Mouse (Mus musculus) forebrain, embryonic 14.5 days (tissue): ENCODE measurements at regions not wholly inside any gene's neighbourhood (a gene's known extent, or its start where the extent isn't known, plus 50 kb on each side); places are given as distances from the start of the nearest gene placed in this dataset.
"Not testable (repeated sequence)": the region's sequence is repeated elsewhere in the genome, so short reads cannot be mapped to it uniquely, and the experiment has no call there.

Experiments
- ATAC-seq: fragments of 200-750 bp; cut with Nextera tagmentation; 2 replicates; pipeline ENCODE4 v1.8.0; 2017; ENCODE audit warnings: mild to moderate bottlenecking, moderate library complexity
- DNase-seq: peaks from one replicate; pipeline ENCODE4 v3.0.0-alpha.2; 2015; ENCODE audit warnings: low spot score
- H3K27ac ChIP-seq: fragments of 300-500 bp; sonication (generic); 2 replicates; pipeline ENCODE4 v1.5.1; 2014; ENCODE audit warnings: low read depth, mild to moderate bottlenecking, control low read depth, low read length, moderate library complexity
- H3K27me3 ChIP-seq: fragments of 300-500 bp; sonication (generic); replicated peaks from 2 replicates; pipeline ENCODE4 v1.6.1; 2014; ENCODE audit warnings: low read length, control low read depth, mixed read lengths; ENCODE audit not compliant: control insufficient read depth, insufficient read depth
- H3K36me3 ChIP-seq: fragments of 300-500 bp; sonication (generic); 2 replicates; pipeline ENCODE4 v1.6.1; 2014; ENCODE audit warnings: low read length, control low read depth; ENCODE audit not compliant: control insufficient read depth, insufficient read depth
- H3K4me1 ChIP-seq: fragments of 300-500 bp; sonication (generic); 2 replicates; pipeline ENCODE4 v1.6.1; 2014; ENCODE audit warnings: antibody characterized with exemption, low read length, control low read depth; ENCODE audit not compliant: control insufficient read depth, insufficient read depth
- H3K4me2 ChIP-seq: fragments of 300-500 bp; sonication (generic); 2 replicates; pipeline ENCODE4 v1.6.1; 2014; ENCODE audit warnings: mild to moderate bottlenecking, control low read depth, low read length
- H3K4me3 ChIP-seq: fragments of 300-500 bp; sonication (generic); 2 replicates; pipeline ENCODE4 v1.5.1; 2014; ENCODE audit warnings: low read depth, low read length, control low read depth
- H3K9ac ChIP-seq: fragments of 300-500 bp; sonication (generic); 2 replicates; pipeline ENCODE4 v1.6.1; 2014; ENCODE audit warnings: mild to moderate bottlenecking, low read length, control low read depth, moderate library complexity
- H3K9me3 ChIP-seq: fragments of 300-500 bp; sonication (generic); replicated peaks from 2 replicates; pipeline ENCODE4 v1.6.1; 2016; ENCODE audit warnings: low read length, control low read depth, mixed read lengths; ENCODE audit not compliant: control insufficient read depth
- WGBS: fragments of 180-500 bp; shearing (Covaris S2); extraction: QIAGEN DNeasy Blood & Tissue Kit; methylation state at CpG from one replicate; pipeline ENCODE4 v1.1.7; 2014; 5-methylcytosine and 5-hydroxymethylcytosine counted together

GRCm38 (mm10) chr9:85920745-85921614 is 78.8 kb downstream of the Tpbg start:
- WGBS, result 91% methylated on average over 13 of the region's 13 CpGs
- no peak for ATAC-seq
- DNase-seq, result no peak

DNA sequence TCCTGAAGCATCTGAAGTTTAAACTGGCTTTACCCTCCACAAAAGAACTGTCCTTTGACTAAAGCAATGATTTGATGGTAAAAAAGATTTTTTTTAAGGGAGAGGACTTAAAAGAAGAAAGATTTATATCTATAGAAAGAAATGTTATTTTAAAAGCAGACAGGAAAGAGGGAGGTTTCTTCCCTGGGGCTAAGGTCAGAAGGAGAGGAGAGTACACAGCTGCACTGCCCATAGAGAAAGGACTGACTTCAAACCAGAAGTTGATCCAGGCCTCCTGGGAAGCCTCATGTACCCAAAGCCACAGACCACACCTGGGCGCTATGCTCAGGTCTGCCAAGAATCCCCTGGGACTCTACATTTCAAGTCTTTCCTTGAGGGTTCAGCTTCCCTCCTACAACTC is 83.1 kb downstream of the Tpbg start:
- no peak overlapping the region for H3K9ac ChIP-seq
- no peak overlapping the region for H3K4me2 ChIP-seq
- H3K4me1 ChIP-seq, result no peaks in the 10 kb centered on the region
- no peaks in the 10 kb centered on the region for H3K36me3 ChIP-seq
- no peaks in the 10 kb centered on the region for H3K27me3 ChIP-seq
- H3K27ac ChIP-seq, result no peak overlapping the region
- H3K4me3 ChIP-seq, result no peak overlapping the region
- DNase-seq, result no peak
- no peaks in the 10 kb centered on the region for H3K9me3 ChIP-seq
- WGBS, result 96% methylated on average over 1 of the region's 1 CpGs
- ATAC-seq, result no peak

More at GRCm38 (mm10) chr9:85920745-85921614, 78.8 kb downstream of the Tpbg start:
- H3K9ac ChIP-seq, result no peak overlapping the region
- no peak overlapping the region for H3K27ac ChIP-seq
- no peak overlapping the region for H3K4me3 ChIP-seq
- H3K4me1 ChIP-seq, result no peaks in the 10 kb centered on the region
- no peak overlapping the region for H3K4me2 ChIP-seq
- no peaks in the 10 kb centered on the region for H3K9me3 ChIP-seq
- no peaks in the 10 kb centered on the region for H3K36me3 ChIP-seq
- H3K27me3 ChIP-seq, result no peaks in the 10 kb centered on the region

- Histone ChIP-seq H3K4me1 (no peaks in the 10 kb centered on the region), H3K36me3 (no peaks in the 10 kb centered on the region), H3K27ac (no peak overlapping the region), H3K9me3 (no peaks in the 10 kb centered on the region), H3K9ac (no peak overlapping the region), H3K27me3 (no peaks in the 10 kb centered on the region), H3K4me3 (no peak overlapping the region), H3K4me2 (no peak overlapping the region)
- ATAC-seq (no peak), DNase-seq (no peak)
- WGBS, result 90% methylated on average over 3 of the region's 3 CpGs
Measured at GRCm38 (mm10) chr9:85932209-85932608, 90.0 kb downstream of the Tpbg start.

- H3K4me3 ChIP-seq, H3K4me2 ChIP-seq, H3K36me3 ChIP-seq, H3K9me3 ChIP-seq, H3K27me3 ChIP-seq, H3K27ac ChIP-seq, H3K9ac ChIP-seq, DNase-seq, H3K4me1 ChIP-seq, ATAC-seq: not testable (repeated sequence)
- WGBS, result 92% methylated on average over 14 of the region's 14 CpGs
Measured at GRCm38 (mm10) chr9:85943066-85943684, 101.0 kb downstream of the Tpbg start.

GRCm38 (mm10) chr9:85948495-85949137 is 106.4 kb downstream of the Tpbg start:
- no peaks in the 10 kb centered on the region for H3K4me1 ChIP-seq
- H3K9ac ChIP-seq, result no peak overlapping the region
- H3K4me3 ChIP-seq, result no peak overlapping the region
- DNase-seq (peak; percentile 68), ATAC-seq (peak; percentile 87)
- no peak overlapping the region for H3K4me2 ChIP-seq
- 24% methylated on average over 12 of the region's 12 CpGs for WGBS
- no peaks in the 10 kb centered on the region for H3K27me3 ChIP-seq
- no peak overlapping the region for H3K27ac ChIP-seq
- H3K36me3 ChIP-seq, result no peaks in the 10 kb centered on the region
- no peaks in the 10 kb centered on the region for H3K9me3 ChIP-seq

DNA sequence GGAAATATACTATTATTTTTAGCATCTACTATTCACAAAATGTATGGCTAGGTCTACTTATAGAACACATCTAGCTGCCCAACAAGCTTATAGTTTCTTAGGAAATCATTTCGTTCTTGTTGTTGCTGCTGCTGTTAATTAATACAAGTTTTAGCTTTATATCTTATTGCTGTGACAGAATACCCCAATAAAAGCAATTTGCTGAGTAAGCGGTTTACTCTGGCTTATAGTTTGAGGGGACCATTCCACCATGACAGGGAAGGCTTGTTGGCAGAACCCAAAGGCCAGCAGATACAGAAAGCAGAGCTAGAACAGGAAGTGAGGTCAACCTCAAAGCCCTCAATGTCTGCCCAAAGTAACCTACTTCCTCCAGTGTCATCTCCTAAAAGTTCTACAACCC is 109.6 kb downstream of the Tpbg start:
- H3K27ac ChIP-seq, result no peak overlapping the region
- no peaks in the 10 kb centered on the region for H3K9me3 ChIP-seq
- H3K36me3 ChIP-seq, result no peaks in the 10 kb centered on the region
- H3K4me3 ChIP-seq, result no peak overlapping the region
- H3K9ac ChIP-seq, result no peak overlapping the region
- ATAC-seq (no peak), DNase-seq (no peak)
- no peak overlapping the region for H3K4me2 ChIP-seq
- WGBS, result 91% methylated on average over 2 of the region's 2 CpGs
- H3K27me3 ChIP-seq, result no peaks in the 10 kb centered on the region
- H3K4me1 ChIP-seq, result no peaks in the 10 kb centered on the region

DNA sequence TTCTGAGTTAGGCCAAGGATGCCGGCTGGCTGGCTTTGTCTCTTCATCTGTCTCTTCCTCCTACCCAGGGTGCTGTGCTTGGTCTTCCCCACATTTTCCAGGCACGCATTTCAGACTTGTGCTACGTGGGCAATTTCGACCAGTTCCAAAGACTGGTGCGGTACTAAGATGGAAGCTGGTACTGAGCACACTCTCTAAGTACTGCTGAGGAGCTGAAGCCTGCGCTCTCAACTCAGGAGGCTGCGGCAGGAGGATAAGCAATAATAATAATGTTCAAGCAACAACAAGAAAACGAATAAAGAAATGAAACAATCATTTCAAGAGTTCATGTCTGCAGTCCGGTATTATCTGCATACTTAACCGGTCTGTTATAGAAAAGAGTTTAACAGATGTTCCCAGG is 127.9 kb downstream of the Tpbg start:
- H3K36me3 ChIP-seq, result no peaks in the 10 kb centered on the region
- H3K4me1 ChIP-seq, result no peaks in the 10 kb centered on the region
- ATAC-seq, result no peak
- H3K27me3 ChIP-seq, result no peaks in the 10 kb centered on the region
- H3K4me2 ChIP-seq, result no peak overlapping the region
- WGBS, result 93% methylated on average over 10 of the region's 10 CpGs
- H3K4me3 ChIP-seq, result no peak overlapping the region
- H3K9me3 ChIP-seq, result no peaks in the 10 kb centered on the region
- H3K27ac ChIP-seq, result no peak overlapping the region
- no peak overlapping the region for H3K9ac ChIP-seq
- DNase-seq, result no peak

GRCm38 (mm10) chr9:85981428-85981827 is 139.2 kb downstream of the Tpbg start:
- H3K9me3 ChIP-seq, result no peaks in the 10 kb centered on the region
- H3K9ac ChIP-seq, result no peak overlapping the region
- no peak overlapping the region for H3K27ac ChIP-seq
- no peak overlapping the region for H3K4me2 ChIP-seq
- no peaks in the 10 kb centered on the region for H3K27me3 ChIP-seq
- WGBS, result 96% methylated on average over 5 of the region's 5 CpGs
- no peaks in the 10 kb centered on the region for H3K36me3 ChIP-seq
- no peaks in the 10 kb centered on the region for H3K4me1 ChIP-seq
- DNase-seq (no peak), ATAC-seq (no peak)
- H3K4me3 ChIP-seq, result no peak overlapping the region

DNA sequence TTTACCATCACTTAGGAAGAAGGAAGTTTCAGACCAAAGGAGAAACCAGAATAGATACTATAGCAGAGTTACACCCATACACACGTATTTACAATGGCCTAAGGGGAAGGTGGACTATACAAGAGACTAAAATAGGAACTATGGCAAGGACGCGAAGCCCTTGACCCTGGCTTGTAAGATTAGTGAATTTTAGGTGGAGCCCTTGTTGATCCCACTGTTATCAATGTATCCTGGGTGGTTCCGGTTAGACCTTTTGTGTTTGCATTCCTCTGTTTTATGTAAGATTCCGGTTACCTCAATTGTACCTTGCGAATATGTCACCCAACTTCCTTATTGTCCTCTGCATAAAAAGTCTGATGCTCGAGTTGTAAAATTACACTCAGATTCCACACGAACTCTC is 141.3 kb downstream of the Tpbg start:
- H3K27me3 ChIP-seq, H3K9ac ChIP-seq, H3K36me3 ChIP-seq, H3K9me3 ChIP-seq, H3K4me3 ChIP-seq, H3K4me2 ChIP-seq, H3K4me1 ChIP-seq, ATAC-seq, DNase-seq, H3K27ac ChIP-seq: not testable (repeated sequence)
- 94% methylated on average over 6 of the region's 8 CpGs for WGBS
